Mouse (Mus musculus) hindbrain, embryonic 16.5 days (tissue): ENCODE data around the gene E030025P04Rik. TPM values are rescaled to one million over a fixed set of nuclear protein-coding genes. Genes with fewer than 3 reads are reported as not detected.

Experiments
- ATAC-seq: fragments of 200-750 bp; cut with Nextera tagmentation; 2 replicates; pipeline ENCODE4 v1.8.0; 2017; ENCODE audit warnings: moderate TSS enrichment, moderate library complexity
- H3K27ac ChIP-seq: fragments of 300-500 bp; sonication (generic); 2 replicates; pipeline ENCODE4 v1.5.1; 2014; ENCODE audit warnings: low read depth, mild to moderate bottlenecking, control low read depth, low read length, moderate library complexity
- H3K27me3 ChIP-seq: fragments of 300-500 bp; sonication (generic); replicated peaks from 2 replicates; pipeline ENCODE4 v1.6.1; 2014; ENCODE audit warnings: low read length; ENCODE audit not compliant: control insufficient read depth, insufficient read depth
- H3K36me3 ChIP-seq: fragments of 300-500 bp; sonication (generic); 2 replicates; pipeline ENCODE4 v1.6.1; 2014; ENCODE audit warnings: mild to moderate bottlenecking, low read length, moderate library complexity, mixed read lengths; ENCODE audit not compliant: control insufficient read depth, insufficient read depth
- H3K4me1 ChIP-seq: fragments of 300-500 bp; sonication (generic); 2 replicates; pipeline ENCODE4 v1.6.1; 2014; ENCODE audit warnings: low read depth, low read length; ENCODE audit not compliant: control insufficient read depth, insufficient read depth
- H3K4me2 ChIP-seq: fragments of 300-500 bp; sonication (generic); 2 replicates; pipeline ENCODE4 v1.6.1; 2014; ENCODE audit warnings: mild to moderate bottlenecking, low read length, control low read depth, moderate library complexity
- H3K4me3 ChIP-seq: fragments of 300-500 bp; sonication (generic); 2 replicates; pipeline ENCODE4 v1.5.1; 2014; ENCODE audit warnings: mild to moderate bottlenecking, low read length, control low read depth, moderate library complexity
- H3K9ac ChIP-seq: fragments of 300-500 bp; sonication (generic); 2 replicates; pipeline ENCODE4 v1.6.1; 2014; ENCODE audit warnings: low read depth, mild to moderate bottlenecking, control low read depth, low read length, moderate library complexity
- H3K9me3 ChIP-seq: fragments of 300-500 bp; sonication (generic); 2 replicates; pipeline ENCODE4 v1.6.1; 2014; ENCODE audit warnings: mild to moderate bottlenecking, low read length, moderate library complexity; ENCODE audit not compliant: control insufficient read depth
- WGBS: fragments of 180-500 bp; shearing (Covaris S2); extraction: QIAGEN DNeasy Blood & Tissue Kit; methylation state at CpG from one replicate; pipeline ENCODE4 v1.1.7; 2014; 5-methylcytosine and 5-hydroxymethylcytosine counted together
- polyA plus RNA-seq: library from polyadenylated mRNA; unstranded; fragments of >200 nt; fragmentation: Nextera tagmentation; extraction: Ambion mirVana; gene quantifications from 2 replicates; pipeline ENCODE4 v1.2.1, GENCODE M21; 2015

E030025P04Rik gene
- polyA plus RNA-seq, 1 experiment from 2014 or later, result not detected

DNA sequence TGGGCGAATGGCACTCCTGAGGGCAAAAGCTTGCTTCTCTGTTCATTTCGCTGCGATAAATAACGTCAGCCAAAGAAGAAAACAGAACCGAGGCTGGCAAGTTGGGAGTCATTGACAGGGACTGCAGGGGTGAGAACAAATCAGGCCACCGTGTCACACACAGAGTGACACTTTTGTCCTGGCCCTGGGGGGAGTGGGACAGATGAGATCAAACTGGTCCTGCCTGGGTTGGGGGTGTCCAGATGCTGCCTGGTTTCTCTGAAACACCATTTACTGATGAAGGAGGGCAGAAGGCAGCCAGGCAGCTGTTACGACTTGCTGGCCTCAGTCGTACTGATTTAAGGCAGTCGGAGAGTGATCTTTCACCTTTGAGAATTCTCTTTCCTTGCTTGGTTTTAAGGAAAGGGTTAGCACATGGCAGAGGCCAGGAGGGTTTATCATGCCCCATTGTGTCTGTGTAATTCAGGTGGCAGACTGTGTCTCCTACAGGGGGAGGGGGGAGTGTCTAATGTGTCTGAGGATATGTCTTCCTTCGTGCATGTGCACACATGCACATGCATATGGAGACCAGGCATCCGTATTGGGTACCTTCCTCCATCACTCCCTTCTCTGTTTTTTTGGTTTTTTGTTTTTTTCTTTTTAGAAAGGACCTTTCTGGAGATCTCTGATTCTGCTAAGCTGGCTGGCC is 36.5 kb downstream of the E030025P04Rik start:
- H3K9me3 ChIP-seq, result no peaks in the 10 kb centered on the region
- no peaks in the 10 kb centered on the region for H3K36me3 ChIP-seq
- ATAC-seq, result peak; percentile 41; the same call in 1 of the 2 replicates
- no peak overlapping the region for H3K4me3 ChIP-seq
- no peaks in the 10 kb centered on the region for H3K27me3 ChIP-seq
- H3K9ac ChIP-seq, result no peak overlapping the region
- WGBS, result 18% methylated on average over 11 of the region's 11 CpGs
- peak overlapping the region; percentile 55 for H3K27ac ChIP-seq
- no peak overlapping the region for H3K4me2 ChIP-seq
- peaks cover 18% of the 10 kb centered on the region for H3K4me1 ChIP-seq

GRCm38 (mm10) chr11:109106751-109107150 is 37.4 kb downstream of the E030025P04Rik start:
- H3K4me2 ChIP-seq, result no peak overlapping the region
- H3K4me3 ChIP-seq, result no peak overlapping the region
- no peak overlapping the region; the same call in 1 of the 2 replicates for H3K27ac ChIP-seq
- ATAC-seq, result peak; percentile 70
- H3K4me1 ChIP-seq, result peaks cover 18% of the 10 kb centered on the region
- no peaks in the 10 kb centered on the region for H3K36me3 ChIP-seq
- no peaks in the 10 kb centered on the region for H3K27me3 ChIP-seq
- no peak overlapping the region for H3K9ac ChIP-seq
- H3K9me3 ChIP-seq, result no peaks in the 10 kb centered on the region
- 2% methylated on average over 8 of the region's 8 CpGs for WGBS

DNA sequence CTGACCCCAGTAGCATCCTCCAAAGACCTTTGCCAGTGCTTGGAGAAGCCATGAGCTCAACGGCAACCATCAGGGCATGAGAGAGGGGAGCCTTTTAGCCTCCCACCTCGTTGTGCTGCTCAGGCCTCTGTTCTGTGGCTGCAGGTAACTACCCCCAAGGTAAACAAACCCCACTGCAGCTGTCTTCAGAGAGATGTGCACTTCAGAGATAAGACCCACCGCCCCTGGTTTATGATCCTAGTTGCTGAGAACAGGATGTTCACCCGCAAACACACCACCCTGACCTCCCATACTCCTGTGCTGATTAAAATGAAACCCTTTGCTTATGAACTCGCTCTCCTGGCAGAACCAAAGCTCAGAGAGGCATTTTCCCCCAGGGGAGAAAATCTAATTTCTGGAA is 38.0 kb downstream of the E030025P04Rik start:
- 27% methylated on average over 5 of the region's 5 CpGs for WGBS
- Histone ChIP-seq H3K4me1 (peaks cover 18% of the 10 kb centered on the region), H3K4me2 (no peak overlapping the region), H3K27me3 (no peaks in the 10 kb centered on the region), H3K36me3 (no peaks in the 10 kb centered on the region), H3K9ac (no peak overlapping the region; the same call in 1 of the 2 replicates), H3K27ac (peak overlapping the region; percentile 52), H3K9me3 (no peaks in the 10 kb centered on the region), H3K4me3 (no peak overlapping the region)
- no peak; the same call in 1 of the 2 replicates for ATAC-seq

GRCm38 (mm10) chr11:109103386-109103785 is 40.8 kb downstream of the E030025P04Rik start:
- Histone ChIP-seq H3K9me3 (no peaks in the 10 kb centered on the region), H3K27me3 (no peaks in the 10 kb centered on the region), H3K4me1 (peaks cover 20% of the 10 kb centered on the region), H3K4me2 (no peak overlapping the region), H3K9ac (no peak overlapping the region), H3K36me3 (no peaks in the 10 kb centered on the region), H3K4me3 (no peak overlapping the region), H3K27ac (no peak overlapping the region)
- ATAC-seq, result no peak
- 93% methylated on average over 3 of the region's 3 CpGs for WGBS

GRCm38 (mm10) chr11:109102646-109103045 is 41.5 kb downstream of the E030025P04Rik start:
- H3K9ac ChIP-seq, result no peak overlapping the region
- ATAC-seq, result no peak
- H3K4me3 ChIP-seq, result no peak overlapping the region
- H3K27me3 ChIP-seq, result no peaks in the 10 kb centered on the region
- no peak overlapping the region for H3K4me2 ChIP-seq
- H3K27ac ChIP-seq, result no peak overlapping the region
- H3K36me3 ChIP-seq, result no peaks in the 10 kb centered on the region
- 93% methylated on average over 8 of the region's 8 CpGs for WGBS
- H3K4me1 ChIP-seq, result peaks cover 25% of the 10 kb centered on the region
- no peaks in the 10 kb centered on the region for H3K9me3 ChIP-seq

DNA sequence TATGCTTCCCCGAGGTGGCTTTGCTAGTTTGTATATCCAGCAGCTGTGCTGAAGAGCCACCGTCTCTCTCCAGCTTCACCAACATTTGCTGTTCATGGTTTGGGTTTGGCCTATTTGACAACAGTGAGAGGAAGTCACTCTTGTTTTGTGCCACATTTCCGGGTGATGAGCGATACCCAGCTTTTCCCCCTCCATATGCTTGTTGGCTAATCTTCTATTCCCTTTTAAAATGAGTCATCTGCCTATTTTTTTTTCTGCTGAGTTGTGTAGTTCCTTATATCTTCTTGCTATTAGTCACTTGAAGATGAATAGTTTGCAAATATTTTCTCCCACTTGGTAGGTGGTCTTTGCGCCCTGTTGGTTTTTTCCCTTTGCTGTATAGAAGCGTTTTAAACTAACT is 43.9 kb downstream of the E030025P04Rik start:
- Histone ChIP-seq H3K36me3 (no peaks in the 10 kb centered on the region), H3K4me2 (no peak overlapping the region), H3K9ac (no peak overlapping the region), H3K27ac (no peak overlapping the region), H3K27me3 (no peaks in the 10 kb centered on the region), H3K9me3 (no peaks in the 10 kb centered on the region), H3K4me3 (no peak overlapping the region), H3K4me1 (peaks cover 11% of the 10 kb centered on the region)
- 87% methylated on average over 6 of the region's 6 CpGs for WGBS
- no peak for ATAC-seq

GRCm38 (mm10) chr11:109091821-109092220 is 52.3 kb downstream of the E030025P04Rik start:
- 46% methylated on average over 5 of the region's 5 CpGs for WGBS
- H3K4me1 ChIP-seq, result no peaks in the 10 kb centered on the region
- H3K9me3 ChIP-seq, result no peaks in the 10 kb centered on the region
- no peaks in the 10 kb centered on the region for H3K27me3 ChIP-seq
- no peak overlapping the region for H3K9ac ChIP-seq
- no peak overlapping the region for H3K4me2 ChIP-seq
- H3K36me3 ChIP-seq, result no peaks in the 10 kb centered on the region
- no peak overlapping the region for H3K4me3 ChIP-seq
- H3K27ac ChIP-seq, result no peak overlapping the region
- ATAC-seq, result no peak

Other genes starting within 250 kb of the E030025P04Rik start
- gene Axin2, start 224.0 kb downstream of the E030025P04Rik start, polyA plus RNA-seq, result 7.2 and 7.7 TPM in 2 replicates
- 14.5 and 15.6 TPM in 2 replicates for gene Rgs9, start 153.8 kb upstream of the E030025P04Rik start, polyA plus RNA-seq
- 20.5 and 21.3 TPM in 2 replicates for gene Gna13, start 218.5 kb upstream of the E030025P04Rik start, polyA plus RNA-seq